Mouse (Mus musculus) G1E-ER4 (cell line): Measurements from ENCODE around the gene Irak1. TPM values are rescaled to one million over a fixed set of nuclear protein-coding genes. Genes with fewer than 3 reads are reported as not detected.
A peak's percentile ranks its signal among the peaks of the same experiment; 100 is the strongest.

ENCODE experiments used
- GATA1 ChIP-seq: IDR thresholded peaks from one replicate; pipeline ENCODE4 v1.8.0; 2012; ENCODE audit warnings: low read length, inconsistent platforms
- polyA plus RNA-seq: library from polyadenylated mRNA; stranded (reverse); fragments of >175 nt; gene quantifications from 2 replicates; pipeline ENCODE4 v1.2.3, GENCODE M21; 2012

Gene Irak1
- 306 and 346 TPM in 2 replicates for polyA plus RNA-seq

DNA sequence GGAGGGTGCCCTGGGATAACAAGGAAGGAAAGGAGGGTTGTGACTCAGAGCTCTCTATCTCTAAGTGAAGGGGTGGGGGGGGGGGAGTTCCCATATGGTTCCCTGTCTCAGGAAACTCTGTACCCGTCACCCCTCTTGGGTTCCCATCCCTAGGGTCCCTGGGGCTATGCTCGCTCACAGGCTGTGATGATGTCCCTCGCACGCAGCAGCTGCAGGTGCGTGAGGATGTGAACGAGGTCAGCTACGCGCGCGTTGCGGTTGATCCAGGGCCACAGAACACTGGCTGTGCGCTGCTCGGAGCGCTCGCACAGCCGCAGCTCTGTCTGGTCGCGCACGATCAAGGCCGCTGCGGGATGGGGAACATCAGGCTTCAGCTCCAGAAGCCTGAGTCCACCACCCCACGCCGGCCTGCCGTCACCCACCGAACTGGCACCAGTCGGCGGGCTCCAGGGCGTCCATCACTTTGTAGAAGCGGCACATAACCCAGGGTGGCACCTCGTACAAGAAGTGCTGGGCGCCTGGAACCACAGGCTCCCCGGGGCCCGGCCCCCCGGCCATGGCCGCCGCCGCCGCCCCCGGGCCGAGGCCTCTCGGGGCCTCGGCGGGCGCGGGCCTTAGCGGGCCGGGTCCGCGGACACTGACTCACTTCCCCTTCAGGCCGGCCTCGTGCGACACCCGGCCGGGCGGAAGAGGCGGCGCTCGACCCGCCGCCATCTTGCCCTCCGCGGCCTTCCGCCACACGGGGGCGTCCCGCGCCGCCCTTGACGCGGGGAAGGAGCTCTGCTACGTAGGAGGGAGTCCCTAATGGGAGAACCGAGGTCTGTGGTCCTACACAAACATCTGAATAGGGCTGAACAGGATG is at the start of gene Irak1:
Irak1 (minus strand) TSS at position 731 of the 862 bp plus-strand sequence.
- no peak for TF ChIP-seq GATA1

DNA sequence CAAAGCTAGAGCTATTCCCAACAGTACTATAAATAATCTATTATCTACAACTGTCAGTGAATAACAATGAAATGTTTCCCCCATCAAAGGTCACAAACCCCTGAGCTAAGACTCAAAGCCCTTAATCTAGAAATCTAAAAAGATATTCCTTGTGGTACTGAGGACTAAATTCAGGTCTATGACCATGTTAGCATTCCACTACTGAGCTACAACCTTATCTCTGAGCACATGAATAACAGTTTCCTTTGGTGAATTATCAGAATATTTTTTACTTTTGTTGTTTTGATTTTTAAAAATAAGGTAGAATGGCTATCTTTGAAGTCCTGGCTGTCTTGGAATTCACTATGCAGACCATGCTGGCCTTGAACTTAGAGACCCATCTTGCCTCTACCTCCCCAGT is 47.1 kb upstream of the Irak1 start:
- TF ChIP-seq GATA1: peak; percentile 11

DNA sequence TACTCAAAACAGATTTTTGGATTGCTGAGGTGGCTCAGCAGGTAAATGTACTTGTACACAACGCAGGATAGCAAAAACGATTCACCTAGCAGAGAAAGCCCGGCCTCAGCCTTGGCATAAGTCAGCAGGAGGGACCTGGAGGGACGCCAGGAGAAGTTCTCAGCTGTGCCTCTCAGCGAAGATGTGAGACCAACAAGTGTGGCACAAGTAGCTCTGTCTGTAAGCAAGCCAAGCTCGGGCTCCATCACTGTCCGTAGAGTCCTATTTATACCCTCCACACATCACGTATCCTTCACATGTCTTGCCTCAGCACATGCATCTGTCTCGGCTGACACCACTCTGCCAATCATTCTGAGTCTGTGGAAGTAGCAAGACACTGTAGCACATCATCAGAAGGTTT is 44.2 kb upstream of the Irak1 start:
- TF ChIP-seq GATA1: no peak

DNA sequence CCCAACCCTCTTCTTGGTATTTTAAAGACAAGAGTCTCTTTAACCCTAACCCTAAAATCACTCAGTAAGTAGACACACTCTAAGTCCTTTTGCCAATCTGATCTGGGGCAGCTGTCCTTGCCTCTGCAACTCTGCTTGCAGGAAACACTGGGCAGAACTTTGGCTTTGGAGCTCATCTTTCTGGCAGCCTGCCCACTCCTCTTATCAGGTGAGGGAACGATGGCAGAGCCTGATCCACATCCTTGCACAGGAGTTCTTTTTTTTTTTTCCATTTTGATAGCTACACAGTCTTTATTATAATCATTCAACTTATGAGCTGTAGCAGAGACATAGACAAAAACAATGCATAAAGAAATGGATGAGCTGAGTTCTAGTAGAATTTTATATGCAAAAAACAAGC is 21.4 kb upstream of the Irak1 start:
- no peak for TF ChIP-seq GATA1

DNA sequence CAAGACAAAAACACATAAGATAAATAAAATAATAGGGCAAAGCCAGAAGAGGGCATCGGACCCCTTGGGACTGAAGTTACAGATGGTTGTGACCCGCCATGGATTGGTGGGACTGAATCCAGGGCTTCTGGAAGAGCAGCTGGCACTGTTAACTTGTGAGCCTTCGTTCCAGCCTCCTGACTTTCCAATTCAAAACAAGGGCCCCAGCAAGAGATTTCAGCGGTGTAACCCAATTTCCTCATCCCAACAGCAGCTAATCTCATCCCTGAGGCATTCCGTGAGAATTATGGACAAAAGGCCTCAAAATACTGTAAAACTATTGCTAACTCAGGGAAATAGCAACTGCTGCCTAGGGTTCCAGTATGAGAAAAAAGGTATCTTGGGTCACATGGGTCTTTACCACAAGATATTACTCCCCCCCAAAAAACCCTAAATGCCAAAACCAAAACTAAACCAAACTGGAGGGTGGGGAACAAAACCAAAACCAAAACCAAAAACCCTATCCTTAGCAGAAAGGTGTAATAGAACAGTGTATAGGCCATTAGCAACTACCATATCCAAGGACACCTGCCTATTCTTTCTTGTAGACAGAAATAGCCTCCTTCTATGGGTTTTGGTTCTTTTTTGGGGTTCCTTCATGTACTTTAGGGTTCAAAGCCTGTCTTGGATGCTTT is 14.1 kb upstream of the Irak1 start:
- no peak for TF ChIP-seq GATA1

GRCm38 (mm10) chrX:74030000-74030399 is 6.3 kb upstream of the Irak1 start:
- no peak for TF ChIP-seq GATA1

DNA sequence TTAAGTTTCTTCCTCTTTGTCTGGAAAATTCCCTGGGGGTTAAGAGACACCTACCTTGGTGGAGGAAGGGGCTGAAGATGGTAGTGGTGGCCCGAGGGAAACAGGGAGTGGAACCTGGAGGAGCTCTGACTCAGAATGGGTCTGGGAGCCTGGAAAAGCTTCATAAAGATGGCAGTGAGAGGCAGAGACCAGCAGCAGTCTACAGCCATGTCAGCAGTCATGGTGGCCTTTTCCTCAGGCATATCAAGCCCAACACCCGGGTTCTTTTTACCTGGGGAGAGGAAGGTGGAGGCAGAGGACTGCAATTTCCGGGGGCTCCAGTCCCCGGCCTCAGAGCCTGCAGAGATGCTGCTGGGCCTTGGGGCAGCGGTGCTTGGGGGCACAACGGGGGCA is 927 bp downstream of the Irak1 start:
- TF ChIP-seq GATA1: no peak

DNA sequence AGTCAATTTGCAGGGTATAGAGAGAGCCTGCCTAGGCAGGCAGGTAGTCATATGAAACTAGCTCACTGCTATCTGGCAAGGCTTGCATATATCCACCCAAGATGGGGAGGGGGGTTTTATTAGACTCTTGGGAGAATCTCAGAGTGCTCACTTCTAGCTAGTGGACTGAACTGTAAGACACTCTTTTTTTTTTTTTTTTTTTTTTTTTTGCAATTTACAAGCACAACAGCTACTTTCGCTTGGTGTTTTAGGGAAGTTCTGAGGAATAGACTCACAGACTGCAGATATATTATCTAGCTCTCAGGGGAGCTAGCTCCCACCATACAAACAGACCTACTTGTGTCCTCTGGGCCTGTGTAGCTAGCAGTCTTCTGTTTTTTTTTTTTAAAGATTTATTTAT is 9.1 kb downstream of the Irak1 start:
- no peak for TF ChIP-seq GATA1

GRCm38 (mm10) chrX:74008063-74008462 is 15.7 kb downstream of the Irak1 start:
- TF ChIP-seq GATA1: no peak

DNA sequence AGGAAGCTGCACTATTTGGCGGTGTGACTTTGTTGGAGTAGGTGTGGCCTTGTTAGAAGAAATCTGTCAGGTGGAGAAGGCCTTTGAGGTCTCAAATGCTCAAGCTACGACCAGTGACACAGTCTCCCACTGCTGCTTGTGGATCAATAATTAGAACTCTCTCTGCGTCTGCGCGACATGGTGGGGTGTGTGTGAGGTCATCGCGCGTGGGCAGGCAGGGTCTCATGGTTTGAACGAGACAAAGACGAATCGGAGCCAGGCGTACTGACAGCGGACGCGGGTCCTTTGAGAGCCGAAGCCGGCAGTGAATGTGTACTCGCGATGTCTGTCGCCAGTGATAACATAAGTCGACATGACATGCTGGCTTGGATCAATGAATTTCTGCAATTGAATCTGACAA is 17.3 kb downstream of the Irak1 start:
- TF ChIP-seq GATA1: no peak

GRCm38 (mm10) chrX:74003644-74004043 is 20.1 kb downstream of the Irak1 start:
- TF ChIP-seq GATA1: no peak

DNA sequence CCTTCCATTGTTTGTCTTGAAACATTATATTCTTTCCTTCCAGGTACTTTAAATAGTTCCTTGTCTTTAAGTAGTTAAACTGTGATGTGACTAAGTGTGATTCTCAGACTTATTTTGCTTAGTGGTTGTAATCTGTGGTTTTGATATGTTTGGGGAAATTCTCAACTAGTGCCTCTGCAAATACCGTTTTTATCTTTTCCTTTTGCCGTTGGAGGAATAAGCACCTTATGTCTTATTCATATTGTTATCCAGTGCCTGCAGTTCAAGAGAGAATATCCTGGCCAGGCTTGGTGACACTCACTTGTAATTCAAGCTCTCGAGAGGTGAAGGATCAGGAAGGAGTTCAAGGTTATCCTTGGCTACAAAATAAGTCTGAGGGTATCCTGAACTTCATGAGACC is 22.7 kb downstream of the Irak1 start:
- no peak for TF ChIP-seq GATA1

GRCm38 (mm10) chrX:73998911-73999869 is 24.5 kb downstream of the Irak1 start:
- TF ChIP-seq GATA1: no peak

- no peak for TF ChIP-seq GATA1
These were observed 45.9 kb downstream of the Irak1 start for GRCm38 (mm10) chrX:73977783-73978182.

DNA sequence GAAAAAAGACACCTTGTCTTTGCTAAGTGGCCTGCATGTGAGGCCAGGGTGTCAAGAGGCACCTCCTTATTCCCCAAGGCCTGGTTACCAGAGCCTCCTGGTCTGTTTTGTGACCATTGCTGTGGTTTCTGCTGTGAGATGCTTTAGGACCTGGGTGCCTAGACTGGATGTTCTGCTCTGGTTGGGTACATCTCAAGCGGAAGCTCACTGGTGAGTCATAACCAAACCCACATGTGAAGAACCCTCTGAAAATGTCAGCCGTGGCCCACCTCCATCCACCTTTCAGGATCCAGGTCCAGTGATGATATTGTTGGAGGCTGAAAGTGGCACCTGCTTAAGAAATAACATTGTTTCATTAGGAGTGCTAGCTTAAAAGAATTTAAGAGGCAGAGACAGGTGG is 47.4 kb downstream of the Irak1 start:
- TF ChIP-seq GATA1: no peak

- no peak for TF ChIP-seq GATA1
These were observed 50.9 kb downstream of the Irak1 start for GRCm38 (mm10) chrX:73972774-73973173.
